Mouse (Mus musculus) common myeloid progenitor, adult 5-6 weeks (primary cell): ENCODE results near the gene Osm. TPM values are rescaled to one million over a fixed set of nuclear protein-coding genes. Genes with fewer than 3 reads are reported as not detected.

ENCODE experiments used
- ATAC-seq: replicated peaks from 2 replicates; pipeline ENCODE4 v1.8.0; 2016; ENCODE audit warnings: low read depth, mild to moderate bottlenecking, moderate TSS enrichment, inconsistent platforms; ENCODE audit not compliant: poor library complexity, severe bottlenecking
- total RNA-seq: library from RNA; stranded (forward); fragments of 200-1000, 187-1606 nt; gene quantifications from 2 replicates; pipeline ENCODE4 v1.2.3, GENCODE M21; 2017

The Osm gene
- total RNA-seq, 1 experiment from 2014 or later, result 15.7 TPM

GRCm38 (mm10) chr11:4214572-4214971 lies 21.6 kb upstream of the Osm start:
- ATAC-seq, result no peak

GRCm38 (mm10) chr11:4215061-4215460 lies 21.2 kb upstream of the Osm start:
- no peak for ATAC-seq

DNA sequence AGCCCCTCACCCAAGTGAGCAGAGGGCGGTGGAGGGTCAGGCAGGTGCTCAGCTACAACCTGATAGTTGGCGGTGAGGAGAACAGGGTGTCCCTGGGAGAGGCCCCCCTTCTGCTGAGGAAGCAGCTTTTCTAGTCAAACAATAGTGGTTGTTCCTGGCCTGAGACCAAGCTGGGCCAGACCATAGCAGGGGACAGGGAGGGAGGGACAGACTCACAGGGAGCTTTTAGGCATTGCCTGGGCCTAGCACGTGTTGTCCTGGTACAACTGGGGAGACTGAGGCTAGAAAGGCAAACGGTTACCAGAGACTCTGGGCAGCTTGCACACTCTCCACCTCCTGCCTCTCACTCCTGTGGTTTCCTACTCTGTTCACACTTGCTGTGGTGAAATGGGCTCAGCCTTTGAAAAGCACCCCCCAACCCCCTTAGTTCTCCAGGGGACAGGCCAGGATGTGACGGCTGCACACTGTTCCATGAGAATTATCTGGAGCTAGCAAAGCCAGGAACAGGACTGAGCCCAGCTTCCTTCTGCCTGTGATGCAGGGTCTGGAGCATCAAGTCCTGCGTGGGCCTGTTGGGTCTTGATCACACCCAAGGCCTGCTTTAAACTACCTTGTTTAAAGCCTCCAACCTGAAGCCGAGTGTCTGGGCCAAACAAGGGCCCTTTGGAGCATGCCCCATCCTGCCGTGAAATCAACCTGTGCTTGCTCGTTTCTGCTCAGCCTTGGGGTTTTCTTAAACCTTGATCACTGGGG lies 19.8 kb upstream of the Osm start:
- ATAC-seq, result no peak

DNA sequence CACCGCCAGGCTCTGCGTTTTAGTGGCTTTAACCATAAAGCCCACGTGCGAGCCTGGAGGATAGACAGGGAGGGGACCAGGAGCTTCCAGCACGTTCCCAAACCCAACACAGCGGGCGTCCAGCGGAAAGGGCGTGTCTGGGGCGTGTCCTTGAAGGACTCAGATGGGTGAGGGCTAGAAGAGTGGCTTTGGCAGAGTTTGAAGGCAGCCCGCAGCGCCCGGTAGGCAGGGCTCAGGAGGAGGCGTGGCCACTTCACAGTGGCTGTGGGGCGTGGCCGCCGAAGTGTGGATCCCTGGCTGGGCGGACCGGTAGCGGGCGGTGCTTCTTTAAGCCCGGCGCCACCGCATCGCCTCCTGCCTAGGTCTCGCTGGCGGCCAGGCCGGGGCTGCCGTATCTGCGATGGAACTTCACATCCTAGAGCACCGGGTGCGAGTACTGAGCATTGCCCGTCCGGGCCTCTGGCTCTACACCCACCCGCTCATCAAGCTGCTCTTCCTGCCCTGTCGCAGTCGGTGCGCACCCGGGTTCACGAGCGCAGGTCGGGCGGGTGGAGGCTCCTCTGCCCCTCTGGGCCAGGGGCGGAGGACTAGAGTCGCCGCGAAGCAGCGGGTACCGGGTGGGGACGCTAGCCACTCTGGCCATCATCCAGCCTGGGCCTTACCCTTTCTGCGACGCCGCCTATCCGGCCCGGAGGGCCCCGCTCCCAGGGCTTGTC lies 18.1 kb upstream of the Osm start, which contains the start of gene Castor1:
Gene Castor1 (plus strand): TSS at position 312 of the 716 bp plus-strand sequence.
- ATAC-seq, result peak; percentile 88

GRCm38 (mm10) chr11:4218637-4219036 lies 17.6 kb upstream of the Osm start:
- no peak for ATAC-seq

- ATAC-seq, result no peak
Observed at GRCm38 (mm10) chr11:4219317-4219751, 16.9 kb upstream of the Osm start.

DNA sequence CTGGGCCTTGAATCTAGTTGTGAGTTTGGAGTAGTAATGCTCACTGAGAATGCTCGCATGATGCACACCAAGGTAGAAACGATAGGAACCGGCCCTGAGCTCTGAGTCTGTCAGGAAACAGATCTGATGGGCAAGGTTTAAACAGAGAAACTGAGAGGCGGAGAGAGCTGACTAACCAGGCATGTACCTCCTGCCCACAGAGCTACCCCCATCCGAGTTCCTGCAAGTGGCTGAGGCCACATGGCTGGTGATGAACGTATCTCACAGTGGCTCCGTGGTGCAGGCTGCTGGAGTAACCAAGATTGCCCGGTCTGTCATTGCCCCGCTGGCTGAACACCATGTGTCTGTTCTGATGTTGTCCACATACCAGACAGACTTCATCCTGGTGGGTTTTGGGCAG lies 16.3 kb upstream of the Osm start:
- ATAC-seq, result no peak

GRCm38 (mm10) chr11:4220443-4221400 lies 15.5 kb upstream of the Osm start:
- ATAC-seq, result peak; percentile 45

GRCm38 (mm10) chr11:4222046-4222950 lies 13.9 kb upstream of the Osm start:
- peak; percentile 7; the same call in 1 of the 2 replicates for ATAC-seq

GRCm38 (mm10) chr11:4223393-4224188 lies 12.6 kb upstream of the Osm start:
- no peak; the same call in 1 of the 2 replicates for ATAC-seq

GRCm38 (mm10) chr11:4224223-4224622 lies 12.0 kb upstream of the Osm start:
- ATAC-seq, result no peak

DNA sequence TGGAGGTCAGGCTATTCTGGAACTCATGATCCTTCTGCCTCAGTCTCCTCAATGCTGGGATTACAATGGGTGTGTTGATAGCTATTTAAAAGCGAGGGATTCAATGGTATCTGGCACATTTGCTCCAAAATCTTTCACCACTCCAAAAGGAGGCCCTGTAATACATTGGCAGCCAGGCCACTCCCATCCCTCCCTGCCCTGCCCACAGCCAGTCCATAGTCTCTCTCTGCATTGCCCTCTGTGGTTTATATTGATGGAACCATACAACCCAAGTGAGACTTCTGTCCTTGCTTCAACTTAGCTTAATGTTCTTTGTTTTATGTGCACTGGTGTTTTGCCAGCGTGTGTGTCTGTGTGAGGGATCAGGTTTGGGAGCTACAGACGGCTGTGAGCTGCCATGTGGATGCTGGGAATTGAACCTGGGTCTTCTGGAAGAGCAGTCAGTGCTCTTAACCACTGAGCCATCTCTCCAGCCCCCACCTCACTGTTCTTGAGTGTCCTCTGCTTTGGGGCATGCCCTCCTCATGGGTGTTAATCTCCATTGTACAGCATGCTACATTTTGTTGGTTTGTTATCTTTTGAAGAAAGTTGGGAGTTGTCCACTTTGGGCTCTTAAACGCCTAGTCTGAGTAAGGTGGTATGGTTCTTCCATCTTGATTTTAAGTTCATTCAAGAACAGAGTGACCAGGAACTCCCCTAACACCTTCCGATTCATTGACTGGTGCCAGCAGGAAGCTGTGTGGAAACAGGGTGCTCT lies 9.5 kb upstream of the Osm start:
- ATAC-seq, result no peak

GRCm38 (mm10) chr11:4228463-4228862 lies 7.8 kb upstream of the Osm start:
- ATAC-seq, result no peak

DNA sequence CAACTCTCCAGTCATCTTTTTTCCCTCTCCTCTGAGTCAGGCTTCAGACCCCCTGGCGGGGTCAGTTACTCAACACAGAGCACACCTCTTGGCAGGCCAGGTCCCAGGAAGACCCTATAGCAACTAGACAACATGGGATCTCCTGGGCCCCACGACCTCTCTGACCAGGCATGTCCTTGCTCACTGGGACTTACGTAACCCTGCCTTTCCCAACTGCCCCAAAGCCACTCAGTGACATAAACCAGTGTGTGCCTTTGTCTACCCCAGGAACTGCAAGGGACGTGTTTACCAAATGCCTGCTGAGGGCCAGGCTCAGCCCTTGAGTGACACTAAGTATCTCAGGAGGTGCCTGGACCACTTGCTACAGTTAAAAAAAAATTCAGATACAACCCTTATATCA lies 6.4 kb upstream of the Osm start:
- ATAC-seq, result no peak

- no peak for ATAC-seq
Observed at GRCm38 (mm10) chr11:4231435-4231834, 4.8 kb upstream of the Osm start.

DNA sequence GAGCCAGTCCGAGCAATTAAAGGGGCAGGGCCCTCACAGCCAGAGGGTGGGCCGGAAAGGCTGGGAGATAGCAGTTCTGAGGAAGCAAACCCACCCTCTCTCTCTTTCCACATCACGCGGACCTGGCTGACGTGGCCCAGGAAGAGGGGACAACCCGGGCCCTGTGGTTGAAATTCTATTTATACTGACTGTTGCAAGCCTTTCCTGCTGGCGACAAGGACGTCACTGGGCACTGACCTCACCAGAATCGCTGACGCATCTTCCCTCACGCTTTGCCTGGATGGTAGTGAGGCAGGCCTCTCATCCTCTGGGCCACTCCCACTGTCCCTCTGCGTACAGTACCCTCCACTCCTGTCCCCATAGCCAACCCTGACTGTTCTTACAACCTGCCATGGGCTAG lies 3.6 kb upstream of the Osm start:
- ATAC-seq, result peak; percentile 67

- ATAC-seq, result no peak
Observed at GRCm38 (mm10) chr11:4235052-4235655, 1.1 kb upstream of the Osm start.
